Mouse (Mus musculus) lung, embryonic 16.5 days (tissue): ENCODE results near the gene Ptcd2. TPM values are rescaled to one million over a fixed set of nuclear protein-coding genes. Genes with fewer than 3 reads are reported as not detected.

Experiments used
- ATAC-seq: fragments of 200-750 bp; cut with Nextera tagmentation; 2 replicates; pipeline ENCODE4 v1.8.0; 2017; ENCODE audit warnings: low read depth, mild to moderate bottlenecking, moderate library complexity
- H3K27ac ChIP-seq: fragments of 300-500 bp; sonication (generic); 2 replicates; pipeline ENCODE4 v1.5.1; 2014; ENCODE audit warnings: mild to moderate bottlenecking, control low read depth, low read length
- H3K27me3 ChIP-seq: fragments of 300-500 bp; sonication (generic); 2 replicates; pipeline ENCODE4 v1.6.1; 2014; ENCODE audit warnings: low read depth, low read length, mixed read lengths; ENCODE audit not compliant: control insufficient read depth, insufficient read depth
- H3K36me3 ChIP-seq: fragments of 300-500 bp; sonication (generic); 2 replicates; pipeline ENCODE4 v1.6.1; 2014; ENCODE audit warnings: low read length; ENCODE audit not compliant: control insufficient read depth, insufficient read depth
- H3K4me1 ChIP-seq: fragments of 300-500 bp; sonication (generic); replicated peaks from 2 replicates; pipeline ENCODE4 v1.6.1; 2014; ENCODE audit warnings: low read length, mixed read lengths; ENCODE audit not compliant: control insufficient read depth, insufficient read depth
- H3K4me2 ChIP-seq: fragments of 300-500 bp; sonication (generic); 2 replicates; pipeline ENCODE4 v1.6.1; 2014; ENCODE audit warnings: low read depth, low read length, control low read depth
- H3K4me3 ChIP-seq: fragments of 300-500 bp; sonication (generic); 2 replicates; pipeline ENCODE4 v1.5.1; 2014; ENCODE audit warnings: mild to moderate bottlenecking, low read length, control low read depth
- H3K9ac ChIP-seq: fragments of 300-500 bp; sonication (generic); 2 replicates; pipeline ENCODE4 v1.6.1; 2014; ENCODE audit warnings: low read length, control low read depth
- H3K9me3 ChIP-seq: fragments of 300-500 bp; sonication (generic); 2 replicates; pipeline ENCODE4 v1.6.1; 2016; ENCODE audit warnings: low read length; ENCODE audit not compliant: control insufficient read depth
- WGBS: fragments of 180-500 bp; shearing (Covaris S2); extraction: QIAGEN DNeasy Blood & Tissue Kit; methylation state at CpG from one replicate; pipeline ENCODE4 v1.1.7; 2014; 5-methylcytosine and 5-hydroxymethylcytosine counted together
- polyA plus RNA-seq: library from polyadenylated mRNA; unstranded; fragments of >200 nt; fragmentation: Nextera tagmentation; extraction: Ambion mirVana; gene quantifications from 2 replicates; pipeline ENCODE4 v1.2.1, GENCODE M21; 2015

The Ptcd2 gene
- polyA plus RNA-seq, 1 experiment from 2014 or later, result 41.0 TPM

DNA sequence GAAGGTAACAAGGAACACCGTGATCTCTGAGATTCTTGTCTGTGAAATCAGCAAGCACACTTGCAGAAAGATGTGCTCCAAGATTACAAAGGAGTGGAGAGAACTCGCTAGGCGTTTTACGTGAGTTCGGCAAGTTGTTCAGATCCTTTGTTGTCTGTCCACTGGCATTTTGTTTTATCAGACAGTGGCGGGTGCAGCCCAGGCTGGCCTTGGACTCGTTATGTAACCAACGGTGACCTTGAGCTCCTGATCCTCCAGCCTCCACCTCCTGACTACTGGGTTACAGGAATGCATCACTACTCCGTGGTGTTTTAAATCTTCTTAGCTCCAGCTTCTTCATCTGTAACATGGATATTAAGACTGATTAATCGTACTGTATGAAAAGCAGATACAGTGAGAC, 65.2 kb downstream of the Ptcd2 start:
- Histone ChIP-seq H3K9ac (no peak overlapping the region), H3K4me1 (no peaks in the 10 kb centered on the region), H3K27ac (no peak overlapping the region), H3K9me3 (no peaks in the 10 kb centered on the region), H3K27me3 (no peaks in the 10 kb centered on the region), H3K4me3 (no peak overlapping the region), H3K36me3 (no peaks in the 10 kb centered on the region), H3K4me2 (no peak overlapping the region)
- ATAC-seq, result no peak
- WGBS, result 50% methylated on average over 10 of the region's 10 CpGs

DNA sequence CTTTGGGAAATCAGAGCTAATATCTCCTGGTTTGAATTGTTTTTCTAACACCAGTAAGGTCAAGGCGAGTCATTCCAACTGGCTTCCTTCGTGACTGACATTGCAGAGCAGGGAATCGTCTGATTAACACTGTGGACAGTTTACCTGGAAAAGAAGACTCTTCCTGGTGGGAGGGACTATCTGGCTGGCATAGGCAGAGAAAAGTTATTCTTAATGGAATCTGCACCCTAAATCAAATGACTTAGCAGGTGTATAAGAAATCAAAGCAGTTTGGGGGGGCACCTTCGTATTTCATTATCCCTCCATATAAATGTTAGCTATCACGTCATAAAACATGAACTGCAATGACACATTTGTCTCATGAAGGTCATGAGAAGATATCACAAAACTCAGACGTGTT, 66.0 kb downstream of the Ptcd2 start:
- no peak overlapping the region for H3K4me3 ChIP-seq
- no peaks in the 10 kb centered on the region for H3K9me3 ChIP-seq
- H3K36me3 ChIP-seq, result no peaks in the 10 kb centered on the region
- WGBS, result 68% methylated on average over 6 of the region's 6 CpGs
- H3K27me3 ChIP-seq, result no peaks in the 10 kb centered on the region
- no peak for ATAC-seq
- H3K4me1 ChIP-seq, result no peaks in the 10 kb centered on the region
- no peak overlapping the region for H3K27ac ChIP-seq
- no peak overlapping the region for H3K4me2 ChIP-seq
- no peak overlapping the region for H3K9ac ChIP-seq

- Histone ChIP-seq H3K9ac (no peak overlapping the region), H3K27ac (no peak overlapping the region), H3K36me3 (no peaks in the 10 kb centered on the region), H3K27me3 (no peaks in the 10 kb centered on the region), H3K9me3 (no peaks in the 10 kb centered on the region), H3K4me1 (no peaks in the 10 kb centered on the region), H3K4me2 (no peak overlapping the region), H3K4me3 (no peak overlapping the region)
- WGBS, result 96% methylated on average over 3 of the region's 3 CpGs
- no peak for ATAC-seq
These were observed 67.0 kb downstream of the Ptcd2 start for GRCm38 (mm10) chr13:99277521-99277920.

DNA sequence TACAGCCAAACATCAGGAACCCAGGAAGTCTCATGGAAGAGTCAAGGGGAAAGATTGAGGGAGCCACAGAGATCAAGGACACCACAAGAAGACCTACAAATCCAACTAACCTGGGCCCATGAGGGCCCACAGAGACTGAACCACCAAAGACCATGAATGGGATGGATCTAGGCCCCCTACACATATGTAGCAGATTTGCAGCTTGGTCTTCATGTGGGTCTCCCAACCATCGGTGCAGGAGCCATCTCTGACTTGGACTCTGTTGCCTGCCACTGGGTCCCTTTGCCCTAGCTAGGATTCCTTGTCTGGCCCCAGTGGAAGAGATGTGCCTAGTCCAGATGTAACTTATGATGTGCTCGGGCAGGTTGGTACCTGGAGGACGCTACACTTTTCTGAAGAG, 72.5 kb downstream of the Ptcd2 start:
- H3K27ac ChIP-seq, result no peak overlapping the region
- H3K9ac ChIP-seq, result no peak overlapping the region
- no peaks in the 10 kb centered on the region for H3K4me1 ChIP-seq
- H3K9me3 ChIP-seq, result no peaks in the 10 kb centered on the region
- H3K27me3 ChIP-seq, result no peaks in the 10 kb centered on the region
- WGBS, result 94% methylated on average over 3 of the region's 3 CpGs
- no peak for ATAC-seq
- H3K4me2 ChIP-seq, result no peak overlapping the region
- H3K4me3 ChIP-seq, result no peak overlapping the region
- H3K36me3 ChIP-seq, result no peaks in the 10 kb centered on the region

Other genes starting within 250 kb of the Ptcd2 start
- 1.1 TPM in 2 replicates for gene Zfp366, start 159.9 kb downstream of the Ptcd2 start, polyA plus RNA-seq
- gene Mrps27, start 81 bp upstream of the Ptcd2 start, polyA plus RNA-seq, result 53.8 and 54.6 TPM in 2 replicates
- 65.0 and 67.1 TPM in 2 replicates for gene Map1b, start 171.8 kb upstream of the Ptcd2 start, polyA plus RNA-seq